Mouse (Mus musculus): Measurements from ENCODE around the gene Fkbp1a. TPM values are rescaled to one million over a fixed set of nuclear protein-coding genes. Genes with fewer than 3 reads are reported as not detected.

The Fkbp1a gene
- total and polyA plus RNA-seq, 2 experiments from 2014 or later: 79.2 to 598 TPM

DNA sequence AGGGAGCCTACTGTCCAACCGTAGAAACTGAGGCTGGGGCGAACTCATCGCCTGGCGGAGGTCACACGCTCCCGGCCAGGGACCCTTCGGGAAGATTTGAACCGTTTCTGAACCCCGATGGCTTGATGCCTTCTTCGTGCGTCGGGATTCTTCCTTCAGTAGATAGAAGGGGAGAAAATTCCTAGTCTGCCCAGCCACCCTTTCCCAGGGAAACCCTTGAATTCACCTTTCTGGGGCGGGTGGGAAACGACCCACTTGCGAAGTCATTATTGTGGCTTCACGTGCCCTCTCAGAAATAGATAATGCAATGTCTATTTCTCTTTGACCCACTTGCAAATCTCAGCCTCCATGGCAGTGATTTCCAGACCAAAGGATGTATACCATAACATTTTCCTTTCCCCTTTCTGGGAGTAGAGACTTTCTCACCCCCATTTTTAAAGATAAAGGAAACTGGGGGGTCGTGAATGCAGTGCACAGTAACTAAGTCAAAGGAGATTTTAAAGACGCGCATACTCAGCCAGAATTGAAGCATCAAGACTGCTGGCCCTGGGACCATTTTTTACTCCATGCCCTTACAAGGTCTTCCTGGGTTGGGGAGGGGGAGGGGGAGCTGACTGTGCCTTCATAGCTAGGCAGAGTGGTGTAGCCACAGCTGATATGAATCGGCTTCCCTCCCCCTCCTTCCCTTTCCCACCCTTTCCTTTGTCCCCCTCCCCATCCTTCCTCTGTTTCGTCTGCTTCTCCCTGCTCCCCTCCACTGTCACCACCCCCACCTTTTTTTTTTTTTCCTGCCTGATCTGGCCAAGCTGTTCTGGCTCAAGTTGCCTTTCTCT, 996 bp downstream of the Fkbp1a start:
- 1% methylated on average over 21 of the region's 21 CpGs for WGBS
- Histone ChIP-seq H3K4me2 (ENCODE audit: low read depth, low read length, poor library complexity, severe bottlenecking) (peak overlapping the region; percentile 73), H3K9ac (replicated peaks; ENCODE audit: low read length, poor library complexity, severe bottlenecking) (peak overlapping the region; percentile 96), H3K36me3 (ENCODE audit: insufficient read depth, low read length) (peaks cover 14% of the 10 kb centered on the region), H3K4me3 (ENCODE audit: low read depth, low read length) (peak overlapping the region; percentile 90), H3K9me3 (ENCODE audit: low read length) (no peaks in the 10 kb centered on the region), H3K27me3 (ENCODE audit: insufficient read depth, low read length) (no peaks in the 10 kb centered on the region), H3K4me1 (ENCODE audit: insufficient read depth, low read length) (peaks cover 13% of the 10 kb centered on the region; the same call in 1 of the 2 replicates), H3K27ac (ENCODE audit: low read depth, low read length) (peak overlapping the region; percentile 87)
- no peak for ATAC-seq (ENCODE audit: low FRiP score)
- DNase-seq (ENCODE audit: low spot score): peak; percentile 62
- no peak for TF ChIP-seq CTCF (IDR thresholded peaks at IDR 0.05)

DNA sequence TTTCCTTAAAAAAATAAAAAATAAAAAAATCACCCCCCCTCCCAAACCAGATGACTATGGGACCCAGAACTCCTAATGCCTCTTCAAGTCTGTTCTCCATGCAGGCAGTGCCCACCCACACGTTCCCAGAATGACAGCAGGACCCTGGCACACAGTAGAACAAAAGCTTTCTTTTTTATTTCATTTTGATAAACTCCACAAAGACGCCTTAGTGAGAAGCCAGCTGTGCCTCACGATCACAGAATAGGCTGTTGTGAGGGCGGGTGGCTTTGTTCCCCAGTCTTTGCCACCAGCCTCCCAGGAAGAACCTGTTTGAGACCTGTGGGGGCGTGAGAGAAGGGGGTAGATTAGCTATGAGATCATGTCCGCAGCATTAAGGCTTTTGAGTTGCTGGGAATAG, 2.4 kb downstream of the Fkbp1a start:
- no peak overlapping the region; the same call in 1 of the 2 replicates for H3K9ac ChIP-seq (replicated peaks; ENCODE audit: low read length, poor library complexity, severe bottlenecking)
- no peaks in the 10 kb centered on the region for H3K9me3 ChIP-seq (ENCODE audit: low read length)
- WGBS: 51% methylated on average over 6 of the region's 6 CpGs
- H3K4me3 ChIP-seq (ENCODE audit: low read depth, low read length): no peak overlapping the region
- DNase-seq (ENCODE audit: low spot score): no peak
- H3K4me2 ChIP-seq (ENCODE audit: low read depth, low read length, poor library complexity, severe bottlenecking): no peak overlapping the region; the same call in 1 of the 2 replicates
- ATAC-seq (ENCODE audit: low FRiP score): no peak
- no peak overlapping the region for H3K27ac ChIP-seq (ENCODE audit: low read depth, low read length)
- TF ChIP-seq CTCF (IDR thresholded peaks at IDR 0.05): no peak
- peaks cover 21% of the 10 kb centered on the region for H3K36me3 ChIP-seq (ENCODE audit: insufficient read depth, low read length)
- H3K27me3 ChIP-seq (ENCODE audit: insufficient read depth, low read length): no peaks in the 10 kb centered on the region
- peaks cover 13% of the 10 kb centered on the region; the same call in 1 of the 2 replicates for H3K4me1 ChIP-seq (ENCODE audit: insufficient read depth, low read length)

DNA sequence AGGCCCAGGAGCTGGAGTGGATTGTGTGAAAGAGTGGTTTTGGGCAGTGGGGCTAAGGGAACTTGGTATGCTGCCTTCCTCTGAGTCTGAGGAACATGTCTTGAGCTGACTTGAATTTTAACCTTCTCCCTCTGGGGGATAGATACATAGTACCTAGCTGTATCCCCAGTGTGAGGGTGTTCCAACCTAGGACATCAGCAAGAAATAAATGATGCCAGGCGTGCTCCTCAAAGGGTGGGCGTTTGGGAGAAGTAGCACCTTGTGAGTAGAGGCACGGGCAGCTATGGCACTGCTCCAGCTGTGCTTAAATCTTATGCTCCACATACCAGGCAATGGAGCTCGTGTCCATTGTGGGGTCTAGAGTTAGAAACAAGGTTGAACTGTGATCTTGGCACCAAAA, 4.3 kb downstream of the Fkbp1a start:
- WGBS: 93% methylated on average over 4 of the region's 4 CpGs
- Histone ChIP-seq H3K4me1 (ENCODE audit: insufficient read depth, low read length) (0 out of 2 replicates have a peak, but pooled peaks cover 10% of the 10 kb centered on the region), H3K4me2 (ENCODE audit: low read depth, low read length, poor library complexity, severe bottlenecking) (no peak overlapping the region), H3K9me3 (ENCODE audit: low read length) (no peaks in the 10 kb centered on the region), H3K4me3 (ENCODE audit: low read depth, low read length) (no peak overlapping the region), H3K27ac (ENCODE audit: low read depth, low read length) (no peak overlapping the region), H3K36me3 (ENCODE audit: insufficient read depth, low read length) (peaks cover 26% of the 10 kb centered on the region), H3K9ac (replicated peaks; ENCODE audit: low read length, poor library complexity, severe bottlenecking) (no peak overlapping the region), H3K27me3 (ENCODE audit: insufficient read depth, low read length) (no peaks in the 10 kb centered on the region)
- no peak for TF ChIP-seq CTCF (IDR thresholded peaks at IDR 0.05)
- no peak for DNase-seq (ENCODE audit: low spot score)
- no peak for ATAC-seq (ENCODE audit: low FRiP score)

DNA sequence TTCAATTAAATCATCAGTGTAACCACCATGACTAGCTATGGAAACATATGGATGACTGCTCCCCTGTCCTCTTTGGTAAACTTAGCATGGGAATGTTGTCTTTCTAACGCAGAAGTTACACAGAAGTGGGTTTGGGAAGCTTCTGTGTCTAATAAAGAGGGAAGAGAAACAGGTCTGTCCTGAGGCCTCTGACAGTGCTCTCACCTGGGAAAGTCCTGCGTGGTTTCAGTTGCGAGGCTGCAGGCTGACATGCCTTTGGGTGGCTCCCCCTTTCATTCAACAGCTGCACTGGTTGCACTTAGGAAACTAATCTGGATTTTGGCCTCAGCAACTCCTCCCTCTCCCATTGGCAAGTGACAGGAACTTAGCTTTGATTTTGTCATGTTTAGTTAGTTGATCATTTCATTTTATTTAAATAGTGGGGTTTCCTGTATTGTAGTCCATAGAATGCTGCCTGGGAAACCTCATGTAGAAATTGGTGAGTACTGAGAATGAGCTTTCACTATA, 7.4 kb downstream of the Fkbp1a start:
- H3K4me3 ChIP-seq (ENCODE audit: low read depth, low read length): no peak overlapping the region
- H3K9ac ChIP-seq (replicated peaks; ENCODE audit: low read length, poor library complexity, severe bottlenecking): no peak overlapping the region
- H3K27ac ChIP-seq (ENCODE audit: low read depth, low read length): no peak overlapping the region
- no peaks in the 10 kb centered on the region for H3K27me3 ChIP-seq (ENCODE audit: insufficient read depth, low read length)
- ATAC-seq (ENCODE audit: low FRiP score): no peak
- H3K36me3 ChIP-seq (ENCODE audit: insufficient read depth, low read length): peaks cover 37% of the 10 kb centered on the region
- H3K4me1 ChIP-seq (ENCODE audit: insufficient read depth, low read length): no peaks in the 10 kb centered on the region
- WGBS: 93% methylated on average over 3 of the region's 3 CpGs
- TF ChIP-seq CTCF (IDR thresholded peaks at IDR 0.05): no peak
- H3K4me2 ChIP-seq (ENCODE audit: low read depth, low read length, poor library complexity, severe bottlenecking): no peak overlapping the region
- no peak for DNase-seq (ENCODE audit: low spot score)
- no peaks in the 10 kb centered on the region for H3K9me3 ChIP-seq (ENCODE audit: low read length)

DNA sequence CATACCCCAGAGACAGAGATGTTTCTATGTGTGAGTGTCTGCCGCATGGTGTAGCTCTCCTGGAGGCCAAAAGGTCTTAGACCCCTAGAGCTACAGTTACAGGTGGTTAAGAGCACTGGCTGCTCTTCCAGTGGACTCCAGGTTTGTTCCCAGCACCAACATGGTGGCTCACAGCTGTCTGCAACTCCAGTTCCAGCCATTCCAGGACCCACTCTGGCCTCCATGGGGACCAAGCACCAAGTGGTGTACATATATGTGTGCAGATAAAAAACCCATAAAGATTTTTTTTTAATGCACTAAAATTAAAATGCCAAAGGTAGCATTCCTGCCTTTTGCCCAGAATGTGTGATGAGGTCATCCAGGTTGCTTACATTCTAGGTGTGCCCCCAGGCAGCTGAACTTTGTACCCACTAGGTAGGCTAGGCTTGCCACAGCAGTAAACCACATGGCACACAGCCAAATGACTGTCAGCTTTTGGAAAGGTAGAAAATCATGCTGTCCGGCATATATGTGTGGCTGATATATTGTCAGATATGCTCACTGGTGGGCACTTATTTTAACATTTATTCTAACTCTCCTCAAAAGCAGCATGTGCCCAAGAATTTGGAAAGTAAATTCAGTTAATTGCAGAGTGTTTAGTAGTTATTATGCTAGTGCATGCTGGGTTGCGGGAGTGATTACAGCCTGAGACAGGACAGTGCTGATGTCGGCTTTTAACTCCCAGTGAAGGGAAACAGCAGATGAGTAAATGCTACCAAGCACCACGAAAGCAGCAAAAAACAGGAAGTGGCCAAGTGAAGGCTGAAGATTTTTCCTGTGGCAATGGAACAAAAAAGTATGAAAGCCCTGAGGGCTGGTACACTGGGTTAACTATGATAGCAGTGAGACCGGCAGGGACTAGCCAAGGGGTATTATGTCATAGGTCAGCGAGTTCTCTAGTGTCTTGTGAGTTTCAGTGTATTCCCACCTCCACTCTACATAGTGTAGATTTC, 20.9 kb downstream of the Fkbp1a start:
- ATAC-seq (ENCODE audit: low FRiP score): no peak

More for the DNA sequence above, 20.9 kb downstream of the Fkbp1a start:
- no peak for DNase-seq (ENCODE audit: low spot score)
- H3K9ac ChIP-seq (replicated peaks; ENCODE audit: low read length, poor library complexity, severe bottlenecking): no peak overlapping the region
- no peak overlapping the region for H3K4me2 ChIP-seq (ENCODE audit: low read depth, low read length, poor library complexity, severe bottlenecking)
- no peaks in the 10 kb centered on the region for H3K27me3 ChIP-seq (ENCODE audit: insufficient read depth, low read length)
- no peak for TF ChIP-seq CTCF (IDR thresholded peaks at IDR 0.05)
- H3K36me3 ChIP-seq (ENCODE audit: insufficient read depth, low read length): peaks cover 33% of the 10 kb centered on the region
- H3K4me1 ChIP-seq (ENCODE audit: insufficient read depth, low read length): no peaks in the 10 kb centered on the region
- H3K27ac ChIP-seq (ENCODE audit: low read depth, low read length): no peak overlapping the region
- H3K4me3 ChIP-seq (ENCODE audit: low read depth, low read length): no peak overlapping the region
- 88% methylated on average over 7 of the region's 7 CpGs for WGBS
- H3K9me3 ChIP-seq (ENCODE audit: low read length): no peaks in the 10 kb centered on the region

All from midbrain, postnatal 0 days (tissue).